22 mouse cellular contexts compared by ENCODE assay signal in the genomic region with DNA sequence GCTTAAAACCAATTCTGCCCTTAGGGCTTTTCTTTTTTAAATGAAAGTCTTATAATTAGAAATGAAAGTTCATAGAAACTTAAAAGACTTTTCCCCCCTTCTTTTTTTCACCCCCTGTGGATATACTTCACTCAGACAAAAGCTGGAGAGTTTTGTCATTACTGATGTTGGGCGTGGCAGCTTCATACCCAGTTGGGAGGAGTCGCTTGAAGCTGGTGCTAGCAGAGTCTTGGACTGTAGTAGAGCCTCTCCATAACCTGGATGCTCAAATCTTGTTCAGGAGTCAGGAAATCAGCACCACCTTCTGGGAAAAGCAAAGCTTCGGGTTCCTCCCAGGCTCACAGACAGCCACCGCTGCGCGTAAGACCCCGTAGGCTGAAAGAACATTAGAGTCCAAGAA.
A peak's percentile ranks its signal among the peaks of the same experiment; 100 is the strongest.
DNase-seq lines count a peak whose midpoint lies in the region; ATAC-seq and TF ChIP-seq lines count a peak whose summit lies in the region.
"Had no signal": no experiment of that assay in that cellular context is flagged by ENCODE, and none has a peak within 500 bp of the region (broad histone marks: within the 10 kb centered on the region; RNA-seq: fewer than 3 reads in every experiment).

No protein-coding gene starts in this region.

- H3K4me1 ChIP-seq in midbrain, postnatal 0 days (ENCODE audit: insufficient read depth, low read length) = no peaks in the 10 kb centered on the region
- H3K4me1 ChIP-seq in midbrain, embryonic 15.5 days = no peaks in the 10 kb centered on the region
- peaks cover 6% of the 10 kb centered on the region; the same call in 1 of the 2 replicates for H3K4me1 ChIP-seq in forebrain, embryonic 13.5 days
- no peaks in the 10 kb centered on the region for H3K4me1 ChIP-seq in kidney, embryonic 16.5 days (ENCODE audit: insufficient read depth, low read length)
- H3K4me1 ChIP-seq: heart, embryonic 12.5 days; midbrain, embryonic 12.5 days; stomach, embryonic 15.5 days had no signal

- ATAC-seq in midbrain, postnatal 0 days (ENCODE audit: low FRiP score) = no peak
- no peak for ATAC-seq in midbrain, embryonic 15.5 days (replicated peaks)
- ATAC-seq in forebrain, embryonic 13.5 days = 0 out of 2 replicates have a peak, but pooled peaks have one; percentile 13
- ATAC-seq in kidney, embryonic 16.5 days (ENCODE audit: low FRiP score, low TSS enrichment) = no peak
- no peak for ATAC-seq in monocyte, adult 5-6 weeks (replicated peaks; ENCODE audit: insufficient number of reproducible peaks, low FRiP score, low TSS enrichment, poor library complexity, severe bottlenecking)

- no peak overlapping the region for H3K4me3 ChIP-seq in midbrain, postnatal 0 days (ENCODE audit: low read depth, low read length)
- no peak overlapping the region for H3K4me3 ChIP-seq in midbrain, embryonic 15.5 days
- no peak overlapping the region for H3K4me3 ChIP-seq in forebrain, embryonic 13.5 days
- no peak overlapping the region for H3K4me3 ChIP-seq in kidney, embryonic 16.5 days (ENCODE audit: low read length)
- H3K4me3 ChIP-seq: gastrocnemius, adult 2 months; heart, embryonic 12.5 days; midbrain, embryonic 12.5 days; stomach, embryonic 15.5 days had no signal

- H3K9me3 ChIP-seq in midbrain, postnatal 0 days (ENCODE audit: low read length) = no peaks in the 10 kb centered on the region
- H3K9me3 ChIP-seq in midbrain, embryonic 15.5 days = no peaks in the 10 kb centered on the region
- peaks cover 2% of the 10 kb centered on the region; the same call in 1 of the 2 replicates for H3K9me3 ChIP-seq in forebrain, embryonic 13.5 days (replicated peaks)
- peaks cover 3% of the 10 kb centered on the region; the same call in 1 of the 2 replicates for H3K9me3 ChIP-seq in kidney, embryonic 16.5 days (ENCODE audit: low read length)
- H3K9me3 ChIP-seq: G1E; midbrain, embryonic 12.5 days; stomach, embryonic 15.5 days had no signal

- H3K36me3 ChIP-seq in midbrain, postnatal 0 days (ENCODE audit: insufficient read depth, low read length) = no peaks in the 10 kb centered on the region
- no peaks in the 10 kb centered on the region for H3K36me3 ChIP-seq in midbrain, embryonic 15.5 days (replicated peaks)
- no peaks in the 10 kb centered on the region for H3K36me3 ChIP-seq in forebrain, embryonic 13.5 days (ENCODE audit: poor library complexity, severe bottlenecking)
- H3K36me3 ChIP-seq in kidney, embryonic 16.5 days (ENCODE audit: insufficient read depth, low read length) = no peaks in the 10 kb centered on the region
- H3K36me3 ChIP-seq: G1E; heart, embryonic 12.5 days; midbrain, embryonic 12.5 days; stomach, embryonic 15.5 days had no signal

- peak; percentile 8 for DNase-seq in midbrain, postnatal 0 days (ENCODE audit: low spot score)
- peak; percentile 46 for DNase-seq in brain, embryonic 14.5 days (ENCODE audit: low read depth)
- no peak for DNase-seq in natural killer cell, adult 2 months (ENCODE audit: low spot score in 2 of 2)
- DNase-seq: adrenal gland, adult 8-10 months; cerebellum, adult 18-20 months; gastrocnemius, adult 2 months; kidney, adult 11 months; kidney, postnatal 10 days; lung, embryonic 14.5 days; right cerebral cortex, adult 18-20 months; spleen, adult 18-20 months; thymus, adult 2 months had no signal

- TF ChIP-seq CTCF in midbrain, postnatal 0 days (IDR thresholded peaks at IDR 0.05) = no peak
- no peak for TF ChIP-seq CTCF in brain, embryonic 14.5 days (IDR thresholded peaks at IDR 0.05; ENCODE audit: borderline replicate concordance, extremely low read depth, insufficient read depth, insufficient read length)

- TF ChIP-seq POLR2A in brain, embryonic 14.5 days (IDR thresholded peaks at IDR 0.05; ENCODE audit: borderline replicate concordance, extremely low read depth, insufficient read depth, insufficient read length, poor library complexity, severe bottlenecking) = no peak

- no peak overlapping the region for H3K4me2 ChIP-seq in midbrain, postnatal 0 days (ENCODE audit: low read depth, low read length, poor library complexity, severe bottlenecking)
- H3K4me2 ChIP-seq in midbrain, embryonic 15.5 days = no peak overlapping the region
- H3K4me2 ChIP-seq in forebrain, embryonic 13.5 days = no peak overlapping the region
- no peak overlapping the region for H3K4me2 ChIP-seq in kidney, embryonic 16.5 days (replicated peaks; ENCODE audit: low read depth, low read length)
- H3K4me2 ChIP-seq: heart, embryonic 12.5 days; hindbrain, embryonic 14.5 days; liver, embryonic 11.5 days; lung, embryonic 14.5 days; midbrain, embryonic 12.5 days; stomach, embryonic 15.5 days had no signal

- no peak overlapping the region for H3K9ac ChIP-seq in midbrain, postnatal 0 days (replicated peaks; ENCODE audit: low read length, poor library complexity, severe bottlenecking)
- no peak overlapping the region for H3K9ac ChIP-seq in midbrain, embryonic 15.5 days
- no peak overlapping the region for H3K9ac ChIP-seq in forebrain, embryonic 13.5 days
- H3K9ac ChIP-seq in kidney, embryonic 16.5 days (replicated peaks; ENCODE audit: low read length) = no peak overlapping the region
- H3K9ac ChIP-seq: heart, embryonic 12.5 days; hindbrain, embryonic 14.5 days; lung, embryonic 14.5 days; midbrain, embryonic 12.5 days; stomach, embryonic 15.5 days had no signal

- no peaks in the 10 kb centered on the region for H3K27me3 ChIP-seq in midbrain, postnatal 0 days (ENCODE audit: insufficient read depth, low read length)
- H3K27me3 ChIP-seq in midbrain, embryonic 15.5 days (replicated peaks) = no peaks in the 10 kb centered on the region
- H3K27me3 ChIP-seq in forebrain, embryonic 13.5 days = no peaks in the 10 kb centered on the region
- H3K27me3 ChIP-seq in kidney, embryonic 16.5 days (ENCODE audit: insufficient read depth, low read length) = no peaks in the 10 kb centered on the region
- H3K27me3 ChIP-seq: heart, embryonic 12.5 days; midbrain, embryonic 12.5 days; stomach, embryonic 15.5 days had no signal

- H3K27ac ChIP-seq in midbrain, postnatal 0 days (ENCODE audit: low read depth, low read length) = no peak overlapping the region
- no peak overlapping the region for H3K27ac ChIP-seq in midbrain, embryonic 15.5 days
- no peak overlapping the region for H3K27ac ChIP-seq in forebrain, embryonic 13.5 days
- no peak overlapping the region for H3K27ac ChIP-seq in kidney, embryonic 16.5 days (ENCODE audit: low read length)
- H3K27ac ChIP-seq: gastrocnemius, adult 2 months; hindbrain, embryonic 14.5 days; midbrain, embryonic 12.5 days; stomach, embryonic 15.5 days had no signal

- 85% methylated on average over 7 of the region's 7 CpGs for WGBS in midbrain, postnatal 0 days
- WGBS in midbrain, embryonic 15.5 days = 79% methylated on average over 7 of the region's 7 CpGs
- WGBS in forebrain, embryonic 13.5 days = 37% methylated on average over 7 of the region's 7 CpGs
- 78% methylated on average over 7 of the region's 7 CpGs for WGBS in kidney, embryonic 16.5 days

Comparison
In these comparisons a context has a peak if more than half of its experiments do, and no peak if none do; other contexts are left out.
1. DNase-seq: peak in midbrain, postnatal 0 days (single experiment) and brain, embryonic 14.5 days (single experiment); none in natural killer cell, adult 2 months (0 of 2).